Mouse (Mus musculus): ENCODE data around the gene Pheta1.

The Pheta1 gene

GRCm38 (mm10) chr5:121848743-121849142, at the start of gene Pheta1:
Gene Pheta1 (plus strand): TSS chr5:121848984.
- peak; percentile 93 for DNase-seq

- no peak for DNase-seq
Measured at GRCm38 (mm10) chr5:121807186-121807585, 41.6 kb upstream of the Pheta1 start.

DNA sequence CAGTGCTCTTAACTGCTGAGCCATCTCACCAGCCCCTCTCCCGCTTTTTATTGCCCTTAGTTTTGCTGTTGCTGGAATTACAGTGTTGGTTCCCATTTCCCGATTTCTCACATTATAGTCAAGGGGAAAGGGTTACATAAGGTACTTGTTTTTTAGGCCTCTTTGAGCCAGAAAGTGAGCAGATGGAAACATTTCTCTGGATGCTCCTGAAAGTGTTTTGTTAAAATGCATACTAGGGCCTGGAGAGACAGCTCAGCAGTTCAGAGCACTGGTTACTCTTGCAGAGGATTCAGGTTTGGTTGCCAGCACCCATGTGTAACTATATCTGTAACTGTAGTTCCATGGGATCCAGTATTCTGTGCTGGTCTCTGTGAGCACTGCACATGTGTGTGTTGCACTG, 40.6 kb upstream of the Pheta1 start:
- no peak for DNase-seq

DNA sequence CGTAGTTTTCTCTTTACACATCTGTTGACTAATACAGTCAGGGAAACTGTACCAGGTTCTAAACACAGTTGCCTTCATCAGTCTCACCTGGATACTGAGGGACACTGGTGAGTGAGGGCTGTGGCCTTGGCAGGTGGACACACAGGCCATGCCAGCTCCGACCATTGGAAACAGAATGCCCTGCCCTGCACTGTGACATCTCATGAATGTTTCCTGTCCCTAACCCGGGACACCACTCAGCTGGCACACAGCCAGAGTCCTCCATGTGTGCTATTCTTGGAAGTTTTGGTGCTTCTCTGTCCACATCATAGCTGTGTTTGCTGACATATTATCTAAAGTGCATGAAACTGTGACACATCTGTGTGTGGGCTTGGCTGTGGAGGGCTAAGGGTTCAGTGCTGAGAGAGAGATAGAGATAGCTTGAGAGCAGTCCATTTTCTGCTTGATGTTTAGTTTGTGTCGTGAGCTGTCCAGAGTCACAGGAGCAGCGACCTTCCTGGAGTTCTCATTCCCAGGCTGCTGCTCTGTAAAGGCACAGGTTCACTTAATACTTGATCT, 39.0 kb upstream of the Pheta1 start:
- no peak for DNase-seq

- DNase-seq: no peak
Measured at GRCm38 (mm10) chr5:121810331-121811151, 38.2 kb upstream of the Pheta1 start.

- DNase-seq: no peak
Measured at GRCm38 (mm10) chr5:121811485-121811931, 37.3 kb upstream of the Pheta1 start.

DNA sequence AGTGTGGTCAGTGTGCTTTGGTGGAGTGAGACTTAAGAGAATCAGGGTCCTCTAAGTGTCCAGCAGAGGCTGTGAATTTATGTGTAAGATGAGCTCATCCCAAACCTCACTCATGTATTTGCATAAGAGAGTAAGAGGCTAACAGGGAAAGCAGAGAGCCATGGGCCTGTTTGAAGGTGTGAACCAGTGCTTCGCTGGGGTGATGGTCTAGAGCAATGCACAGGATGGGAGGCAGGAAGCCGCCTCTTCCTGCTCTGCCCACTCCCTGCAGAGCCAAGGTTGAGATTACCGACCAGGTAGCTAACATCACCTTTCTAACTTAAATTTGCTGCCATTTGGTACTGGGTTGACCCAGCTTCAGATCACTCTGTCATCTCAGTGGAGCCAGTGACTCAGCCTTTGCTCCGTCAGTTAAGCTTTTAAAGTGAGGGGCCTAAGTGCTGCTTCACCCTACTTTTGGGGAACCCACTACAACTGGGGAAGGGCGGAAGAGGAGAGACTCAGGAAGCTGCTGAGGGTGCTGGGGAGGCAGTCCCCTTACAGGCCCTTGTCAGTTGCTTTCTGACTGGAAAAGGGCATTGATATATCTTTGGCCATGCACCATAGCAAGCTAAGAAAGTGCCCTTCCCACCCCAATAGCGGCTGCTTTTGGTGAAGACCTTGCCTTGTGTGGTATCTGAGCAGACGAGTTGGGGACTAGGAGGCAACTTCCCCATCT, 36.1 kb upstream of the Pheta1 start:
- DNase-seq: no peak

DNA sequence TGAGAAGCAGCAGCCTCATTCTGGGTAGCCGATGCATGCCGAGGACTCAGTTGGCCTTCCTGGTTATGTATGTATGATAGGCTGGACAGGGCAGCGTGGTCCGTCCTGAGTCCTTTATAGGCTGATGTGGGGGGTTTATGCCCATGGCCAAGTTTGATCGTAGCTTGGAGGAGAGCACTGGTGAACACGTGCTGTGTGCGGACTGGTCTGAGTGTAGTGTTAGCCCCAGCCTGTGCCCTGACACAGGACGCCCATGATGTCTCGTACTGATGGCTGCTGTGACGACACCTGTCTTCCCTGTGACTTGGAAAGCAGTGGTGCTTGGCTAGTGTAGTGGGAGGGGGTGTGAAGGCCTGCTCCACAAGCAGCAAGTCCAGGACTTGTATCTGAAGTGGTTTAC, 35.0 kb upstream of the Pheta1 start:
- no peak for DNase-seq

DNA sequence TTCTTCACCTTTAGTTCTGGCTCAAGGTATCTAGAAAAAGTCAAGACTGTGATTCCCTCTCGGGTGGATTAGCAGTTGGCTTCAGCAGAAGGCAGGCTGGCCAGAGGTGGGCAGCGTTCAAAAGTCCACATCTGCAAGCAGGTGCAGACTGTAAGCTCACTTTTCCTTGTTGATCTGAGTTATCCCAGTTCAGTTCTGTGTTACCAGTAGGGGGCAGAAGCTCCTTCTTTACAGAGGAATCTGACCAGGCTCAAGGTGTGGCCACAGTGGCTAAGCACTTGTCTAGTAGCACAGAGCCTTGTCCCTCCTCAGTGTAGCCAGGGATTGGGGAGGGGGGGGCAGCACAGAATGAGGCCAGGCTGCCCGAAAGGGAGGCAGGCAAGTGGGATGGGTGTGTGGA, 33.7 kb upstream of the Pheta1 start:
- peak; percentile 57 for DNase-seq

DNA sequence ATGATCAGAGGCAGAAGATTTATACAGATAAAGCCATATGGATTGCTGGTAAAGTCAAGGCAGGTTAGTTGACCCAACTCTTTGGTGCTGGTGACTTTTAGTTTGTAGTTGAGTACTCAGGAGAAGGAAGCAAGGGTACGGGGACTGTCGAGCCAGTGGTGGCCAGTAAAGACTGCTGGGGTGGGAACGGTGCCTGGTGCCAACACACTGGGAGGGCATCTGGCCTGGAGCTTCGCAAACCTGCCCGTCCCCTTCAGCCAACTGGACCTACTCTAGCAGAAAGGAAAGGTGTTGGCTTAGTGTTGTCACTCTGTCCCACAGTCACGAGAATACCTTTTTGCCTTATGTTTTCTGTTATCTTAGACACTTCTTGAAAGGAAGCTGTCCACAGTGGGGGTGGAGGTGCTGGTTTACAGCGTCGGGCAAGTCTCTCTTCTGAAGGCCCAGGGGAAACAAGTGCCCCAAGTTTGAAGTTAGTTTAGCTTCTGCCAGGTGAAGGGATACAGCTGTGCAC, 32.9 kb upstream of the Pheta1 start:
- DNase-seq: no peak

DNA sequence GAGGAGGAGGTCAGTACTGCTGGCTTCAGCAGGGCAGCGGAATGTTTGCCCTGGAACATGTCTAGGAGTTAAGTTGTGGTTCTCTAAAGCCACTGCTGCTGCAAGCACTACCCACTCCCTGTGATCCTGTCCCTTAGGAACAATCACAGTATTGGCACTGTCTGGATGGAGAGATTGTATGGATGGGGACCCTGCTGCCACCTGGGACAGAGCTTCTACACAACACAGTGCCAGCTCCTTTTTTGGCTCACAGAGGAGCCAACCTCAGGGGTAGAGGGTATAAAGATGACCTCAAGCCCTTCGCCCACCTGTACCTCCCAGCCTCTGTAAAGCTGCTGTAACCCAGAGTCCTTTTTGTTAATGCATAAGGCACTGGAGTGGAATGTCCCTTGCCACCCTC, 32.2 kb upstream of the Pheta1 start:
- no peak for DNase-seq

- no peak for DNase-seq
Measured at GRCm38 (mm10) chr5:121817551-121817950, 31.2 kb upstream of the Pheta1 start.

DNA sequence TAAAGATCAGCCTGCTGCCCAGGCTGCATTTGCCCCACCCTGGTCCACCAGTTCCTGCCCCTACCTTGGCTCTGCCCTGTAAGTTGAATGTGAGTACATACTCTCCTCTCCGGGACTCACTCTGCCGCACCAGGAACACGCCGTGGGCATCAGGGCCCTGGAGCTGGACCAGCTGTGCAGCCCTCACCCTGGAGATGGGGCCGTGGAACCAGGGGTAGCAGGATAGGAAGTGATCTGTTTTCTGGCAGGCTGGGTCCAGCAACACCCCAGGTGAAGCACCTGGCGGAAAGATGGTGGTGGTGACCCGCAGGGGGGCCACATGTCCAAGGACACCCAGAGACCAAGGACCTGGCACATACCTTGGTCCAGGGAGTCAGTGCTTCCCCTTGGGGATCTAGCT, 30.4 kb upstream of the Pheta1 start:
- DNase-seq: no peak

GRCm38 (mm10) chr5:121818862-121819261, 29.9 kb upstream of the Pheta1 start:
- DNase-seq: no peak

- no peak for DNase-seq
Measured at GRCm38 (mm10) chr5:121819559-121819958, 29.2 kb upstream of the Pheta1 start.

- DNase-seq: no peak
Measured at GRCm38 (mm10) chr5:121820161-121820560, 28.6 kb upstream of the Pheta1 start.

- DNase-seq: no peak
Measured at GRCm38 (mm10) chr5:121820657-121821056, 28.1 kb upstream of the Pheta1 start.

DNA sequence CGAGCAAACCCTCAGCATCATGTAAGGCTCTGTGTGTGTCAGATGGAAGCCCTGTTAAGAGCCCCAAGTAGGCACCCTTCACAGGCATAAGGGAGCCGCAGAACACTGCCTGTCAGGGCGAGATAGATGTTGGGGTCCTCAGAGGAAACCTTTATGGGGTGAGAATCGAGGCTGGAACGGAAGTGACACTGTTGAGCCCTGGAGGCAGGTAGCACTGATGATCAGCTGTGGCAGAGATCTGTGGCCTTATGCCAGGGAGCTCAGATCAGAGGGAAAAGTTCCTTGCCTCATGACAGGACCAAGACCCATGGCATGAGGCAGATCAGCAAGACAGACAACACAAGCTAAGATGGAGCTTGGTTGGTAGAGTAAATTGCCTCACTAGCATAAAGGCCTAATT, 27.7 kb upstream of the Pheta1 start:
- no peak for DNase-seq

DNA sequence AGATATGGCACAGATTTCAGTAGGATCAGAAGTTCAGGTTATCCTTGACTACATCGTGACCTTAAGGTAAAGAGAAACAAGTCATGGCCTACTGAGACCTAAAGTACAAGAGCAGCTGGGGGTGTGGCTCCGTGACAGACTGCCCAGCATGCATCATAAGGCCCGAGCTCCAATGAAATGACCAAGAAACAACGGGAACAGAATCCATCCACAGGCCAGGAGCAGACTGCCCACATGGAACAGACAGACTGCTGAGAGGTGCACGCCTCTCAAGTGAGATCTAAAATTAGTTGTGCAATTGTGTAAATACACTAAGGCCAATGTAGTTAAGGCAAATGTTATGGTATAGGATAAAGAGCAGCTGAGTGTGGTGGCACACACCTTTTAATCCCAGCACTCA, 27.2 kb upstream of the Pheta1 start:
- DNase-seq: peak; percentile 8

- peak; percentile 4 for DNase-seq
Measured at GRCm38 (mm10) chr5:121822786-121823505, 25.8 kb upstream of the Pheta1 start.

DNA sequence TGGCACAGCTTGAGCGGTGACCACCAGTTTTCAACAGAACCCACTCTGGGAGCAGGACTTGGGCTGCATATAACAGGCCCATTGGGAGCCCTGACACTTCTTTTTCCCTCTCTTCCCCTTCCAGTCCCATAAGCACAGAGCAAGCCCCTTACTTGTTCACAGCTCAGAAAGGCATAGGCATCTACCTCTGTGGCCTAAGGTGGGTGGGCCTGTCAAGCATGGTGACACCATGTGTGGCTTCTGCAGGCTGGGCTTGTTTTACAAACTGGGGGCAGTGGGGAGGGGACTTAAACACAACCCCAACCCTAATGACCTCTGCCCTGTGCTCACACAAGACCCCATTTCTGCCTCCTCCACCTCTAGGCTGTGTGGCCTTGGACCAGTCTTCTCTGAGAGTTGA, 25.1 kb upstream of the Pheta1 start:
- no peak for DNase-seq

DNA sequence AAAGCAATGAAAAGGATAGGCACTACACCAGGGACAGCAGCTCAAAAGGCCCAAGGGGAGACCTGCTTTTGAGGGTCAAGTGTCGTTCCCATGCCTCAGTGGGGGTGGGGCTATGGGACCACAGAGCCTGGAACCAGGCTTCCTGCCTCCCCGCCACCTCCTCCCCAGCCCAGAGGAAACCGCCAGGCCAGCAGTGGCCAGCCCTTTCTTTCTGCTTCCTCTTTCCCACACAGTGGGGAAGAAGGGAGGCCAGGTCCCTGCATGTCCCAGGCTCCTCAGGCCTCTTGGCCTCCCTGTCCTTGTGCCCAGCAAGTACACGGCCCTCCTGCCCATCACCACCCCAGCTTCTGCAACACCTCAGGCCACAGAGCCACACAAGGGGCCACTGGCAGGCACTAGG, 24.7 kb upstream of the Pheta1 start:
- DNase-seq: peak; percentile 45

DNA sequence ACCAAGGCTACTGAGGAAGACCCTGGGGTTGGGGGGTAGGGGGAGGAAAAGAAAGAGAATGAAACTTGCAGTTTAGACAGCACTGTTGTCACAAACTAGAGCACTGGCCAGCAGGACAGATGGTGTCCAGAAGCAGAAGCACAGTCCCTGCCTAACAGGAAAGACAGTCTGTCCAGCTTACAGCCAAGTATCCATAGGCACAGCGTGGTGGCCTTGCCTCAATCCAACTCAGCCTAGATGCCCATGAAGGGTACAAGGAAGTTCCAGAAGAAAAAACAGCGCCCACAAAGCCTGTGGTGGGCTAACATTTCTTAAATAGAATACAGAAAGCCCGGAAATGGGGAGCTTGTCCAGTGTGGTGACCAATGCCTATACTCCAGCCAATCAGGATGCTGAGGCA, 23.2 kb upstream of the Pheta1 start:
- DNase-seq: peak; percentile 3
